Mouse (Mus musculus): Measurements from ENCODE around the gene Mgst1. TPM values are rescaled to one million over a fixed set of nuclear protein-coding genes. Genes with fewer than 3 reads are reported as not detected.

The Mgst1 gene
- 100 to 1,000 TPM in 3 of 4 experiments, 10 to 100 TPM in 1; 96.1 to 135 (median 105) TPM for total RNA-seq (2022)

GRCm38 (mm10) chr6:138139930-138140329 lies at the start of gene Mgst1:
Gene Mgst1, plus strand, starts transcription at chr6:138140316.
- no peak for DNase-seq (ENCODE audit: low spot score)

GRCm38 (mm10) chr6:138092432-138092831 lies 47.7 kb upstream of the Mgst1 start:
- DNase-seq (ENCODE audit: low spot score), result no peak

- DNase-seq (ENCODE audit: low spot score), result no peak
These were observed 45.1 kb upstream of the Mgst1 start for GRCm38 (mm10) chr6:138095060-138095459.

DNA sequence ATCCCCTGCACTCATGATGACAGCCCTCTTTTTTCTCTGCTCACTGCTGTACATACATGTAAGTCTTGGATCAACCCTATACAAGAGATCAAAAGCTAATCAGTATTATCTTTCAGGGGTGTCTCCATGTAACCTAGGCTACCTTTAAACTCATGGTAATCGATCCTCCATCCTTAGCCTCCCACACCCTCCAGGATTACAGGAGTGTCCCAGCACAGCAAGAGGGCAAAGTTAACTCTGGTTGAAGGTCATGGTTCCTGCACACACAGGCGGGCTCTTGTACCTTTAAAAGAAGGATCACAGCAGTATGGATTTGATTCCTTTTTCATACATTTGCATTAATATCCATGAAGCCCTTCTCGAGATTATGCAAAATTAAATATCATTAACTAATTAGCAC lies 40.5 kb upstream of the Mgst1 start:
- DNase-seq (ENCODE audit: low spot score), result no peak

GRCm38 (mm10) chr6:138101843-138102242 lies 38.3 kb upstream of the Mgst1 start:
- no peak for DNase-seq (ENCODE audit: low spot score)

DNA sequence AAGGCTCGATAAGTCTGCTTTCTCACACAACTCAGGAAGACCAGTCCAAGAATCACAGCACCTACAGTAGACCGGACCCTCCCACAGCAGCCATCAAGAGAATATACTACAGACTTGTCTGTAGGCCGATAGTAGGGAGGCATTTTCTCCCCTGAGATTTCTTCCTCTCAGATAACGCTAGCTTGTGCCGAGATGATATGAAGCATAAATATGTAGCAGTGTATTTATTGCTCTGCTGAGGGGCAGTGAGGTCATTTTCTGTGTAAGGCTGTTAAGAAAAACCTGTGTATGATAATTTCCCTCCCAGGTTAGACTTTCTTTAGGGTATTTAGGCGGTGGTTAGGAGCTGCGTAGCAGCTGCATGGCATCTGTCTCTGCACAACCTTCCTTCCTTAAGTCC lies 37.2 kb upstream of the Mgst1 start:
- no peak for DNase-seq (ENCODE audit: low spot score)

- no peak for DNase-seq (ENCODE audit: low spot score)
These were observed 35.6 kb upstream of the Mgst1 start for GRCm38 (mm10) chr6:138104559-138104958.

DNA sequence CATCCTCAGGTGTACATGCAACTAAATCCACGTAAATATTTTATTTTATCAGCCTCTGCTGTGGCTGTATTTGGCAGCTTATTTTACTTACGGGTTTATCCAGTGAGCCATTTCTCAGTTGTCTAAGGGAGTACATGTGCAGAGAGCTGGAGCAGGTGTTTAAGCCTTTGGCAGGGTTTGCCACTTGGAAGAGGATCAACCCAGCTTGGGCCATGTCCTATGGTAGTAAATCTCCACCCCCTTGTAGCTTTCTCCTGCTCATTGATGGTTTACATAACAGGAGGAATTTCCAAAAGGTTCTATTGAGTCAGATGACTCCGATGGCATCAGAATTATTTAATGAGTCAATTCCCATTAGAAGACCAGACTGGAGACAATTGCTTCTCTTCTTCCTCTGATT lies 22.6 kb upstream of the Mgst1 start:
- DNase-seq (ENCODE audit: low spot score), result no peak

DNA sequence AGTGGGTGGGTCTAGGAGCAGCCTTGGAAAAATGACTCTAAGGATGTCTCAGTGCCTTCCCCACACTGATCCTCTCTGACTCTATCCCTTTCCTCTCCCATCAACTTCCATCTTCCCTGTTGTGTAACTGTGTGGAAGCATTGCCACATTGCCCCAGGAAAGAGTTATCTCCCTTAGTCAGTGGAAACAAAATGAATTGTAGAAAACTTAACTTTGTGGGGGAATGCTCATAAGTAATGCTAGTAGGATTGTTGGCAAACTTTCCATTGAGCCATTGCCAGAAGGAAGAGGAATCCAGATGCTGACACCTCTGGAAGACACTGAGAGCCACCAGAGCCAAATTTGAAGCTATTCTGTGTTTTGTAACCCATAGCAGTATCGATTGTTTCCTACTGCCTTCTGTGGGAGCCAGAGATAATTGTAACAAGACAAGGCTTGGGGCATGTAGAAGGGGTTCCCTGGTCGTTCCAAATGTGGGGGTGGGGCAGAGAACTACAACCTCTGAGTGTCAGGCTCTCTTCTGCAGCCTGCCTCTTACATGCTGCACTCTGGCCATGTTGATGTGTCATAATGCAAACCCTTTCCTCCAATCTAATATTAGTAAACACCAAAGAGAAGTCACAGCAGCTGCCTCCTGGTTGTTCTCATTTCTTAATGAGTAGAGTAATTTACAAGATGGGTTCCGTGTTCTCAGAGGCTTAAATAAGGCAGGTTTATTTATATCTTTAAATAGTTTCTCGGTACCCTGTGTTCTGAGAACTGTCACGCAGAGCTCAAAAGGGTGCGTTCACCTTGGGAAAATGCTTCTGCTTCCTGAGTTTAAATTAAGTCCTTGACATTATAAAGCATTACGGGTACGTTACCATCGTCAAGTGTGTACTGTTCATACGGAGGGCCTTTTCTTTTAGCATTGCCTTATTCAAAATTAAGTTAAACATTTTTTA lies 11.5 kb upstream of the Mgst1 start:
- no peak for DNase-seq (ENCODE audit: low spot score)

GRCm38 (mm10) chr6:138130541-138130940 lies 9.6 kb upstream of the Mgst1 start:
- DNase-seq (ENCODE audit: low spot score), result no peak

GRCm38 (mm10) chr6:138140336-138140735 lies 220 bp downstream of the Mgst1 start:
- peak; percentile 41 for DNase-seq (ENCODE audit: low spot score)

- DNase-seq (ENCODE audit: low spot score), result peak; percentile 73
These were observed 1.0 kb downstream of the Mgst1 start for GRCm38 (mm10) chr6:138141111-138141592.

DNA sequence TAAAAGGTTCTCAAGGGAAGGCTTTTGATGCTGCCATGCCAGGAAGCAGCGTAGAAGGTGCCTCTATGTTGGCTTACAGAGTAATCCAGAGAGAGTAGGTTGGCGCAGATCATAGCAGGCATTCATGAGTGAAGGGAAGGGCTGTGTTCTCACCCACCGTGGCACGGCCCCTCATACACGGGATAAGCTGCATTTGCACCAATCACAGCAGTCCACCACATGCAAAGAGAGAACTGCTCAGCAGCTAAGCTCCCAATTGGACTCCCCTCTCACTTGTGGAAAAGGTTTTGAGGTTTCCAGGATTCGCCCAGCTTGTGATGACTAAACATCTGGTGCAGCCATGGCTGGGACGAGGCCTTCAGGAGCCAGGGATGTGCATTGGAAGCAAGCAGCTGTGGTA lies 2.5 kb downstream of the Mgst1 start:
- no peak for DNase-seq (ENCODE audit: low spot score)

- no peak for DNase-seq (ENCODE audit: low spot score)
These were observed 3.3 kb downstream of the Mgst1 start for GRCm38 (mm10) chr6:138143450-138143849.

DNA sequence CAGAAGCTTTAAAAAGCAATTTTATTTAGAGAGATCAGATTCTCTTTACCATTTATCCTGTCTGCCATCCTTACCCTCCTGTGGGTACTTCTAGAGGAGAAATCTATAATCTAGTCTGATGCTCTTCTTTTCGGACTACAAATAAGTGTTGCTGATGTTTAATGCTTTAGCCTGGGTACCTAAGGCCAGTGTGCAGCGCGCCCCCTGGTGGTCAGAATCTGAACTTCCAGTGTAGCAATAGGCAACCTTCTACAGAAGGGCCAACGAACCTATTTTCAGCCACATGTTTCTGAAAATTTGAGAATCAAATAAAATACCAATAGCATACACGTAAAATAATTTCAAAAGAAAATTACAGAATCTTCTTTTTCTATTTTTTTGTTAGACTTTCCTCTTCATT lies 13.0 kb downstream of the Mgst1 start:
- peak; percentile 66 for DNase-seq (ENCODE audit: low spot score)

- DNase-seq (ENCODE audit: low spot score), result no peak
These were observed 23.8 kb downstream of the Mgst1 start for GRCm38 (mm10) chr6:138163920-138164319.

DNA sequence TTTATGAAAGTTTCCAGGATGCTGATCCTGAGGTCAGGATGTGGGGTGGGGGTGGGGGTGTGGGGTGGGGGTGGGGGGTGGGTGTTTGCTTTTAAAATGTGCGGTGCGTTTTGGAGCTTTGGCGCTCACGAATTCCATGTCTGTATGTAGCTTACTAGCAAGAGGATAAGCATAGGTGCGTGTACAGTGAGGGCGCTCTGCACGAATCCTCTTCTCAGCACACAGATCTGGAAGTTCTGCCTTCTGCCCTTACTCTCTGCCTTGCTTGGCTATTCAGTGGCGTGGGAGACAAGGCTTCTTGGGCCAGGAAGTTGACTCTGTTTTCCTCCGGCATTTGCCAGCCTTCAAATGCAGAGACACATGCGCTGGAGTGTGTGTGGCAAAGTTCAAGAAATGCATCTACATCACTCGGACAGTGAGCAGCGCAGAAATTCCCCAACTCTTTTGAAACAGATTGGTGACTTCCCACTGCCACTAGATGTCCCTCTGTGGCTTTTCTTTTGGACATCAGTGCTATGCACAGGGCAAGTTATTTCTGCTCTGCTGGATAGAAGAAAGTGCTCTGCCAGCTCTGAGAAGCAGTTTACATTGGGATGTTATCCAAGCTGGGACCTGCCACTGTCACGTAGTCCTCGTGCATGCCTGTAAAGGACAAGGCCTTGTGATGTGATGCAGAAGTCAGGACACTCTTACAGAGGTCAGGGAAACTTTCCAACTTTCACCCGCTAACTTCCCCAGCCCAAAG lies 31.5 kb downstream of the Mgst1 start:
- peak; percentile 23 for DNase-seq (ENCODE audit: low spot score)

Other genes with a start within 250 kb of the Mgst1 start
- not detected for gene Slc15a5, start 60.4 kb upstream of the Mgst1 start, total RNA-seq (2022)

All from heart, adult 8-10 months (tissue).